Mouse (Mus musculus): Measurements from ENCODE around the gene Sumo3. TPM values are rescaled to one million over a fixed set of nuclear protein-coding genes. Genes with fewer than 3 reads are reported as not detected.
A peak's percentile ranks its signal among the peaks of the same experiment; 100 is the strongest.

Gene Sumo3
- polyA plus RNA-seq, 1 experiment from 2014 or later: 294 TPM

- no peak overlapping the region for H3K4me2 ChIP-seq (replicated peaks; ENCODE audit: low read depth, low read length)
- peaks cover 34% of the 10 kb centered on the region for H3K36me3 ChIP-seq (ENCODE audit: control insufficient read depth, insufficient read depth, low read length)
- no peak overlapping the region for H3K4me3 ChIP-seq (ENCODE audit: low read length)
- no peaks in the 10 kb centered on the region for H3K9me3 ChIP-seq (ENCODE audit: control insufficient read depth, low read length)
- peaks cover 12% of the 10 kb centered on the region; the same call in 1 of the 2 replicates for H3K4me1 ChIP-seq (ENCODE audit: control insufficient read depth, insufficient read depth, low read length)
- H3K27me3 ChIP-seq (ENCODE audit: control insufficient read depth, insufficient read depth, low read length): no peaks in the 10 kb centered on the region
- H3K9ac ChIP-seq (ENCODE audit: low read depth, low read length): no peak overlapping the region
- WGBS: 90% methylated on average over 3 of the region's 3 CpGs
- H3K27ac ChIP-seq (ENCODE audit: low read depth, low read length): no peak overlapping the region
- ATAC-seq (ENCODE audit: low FRiP score, low TSS enrichment): no peak
Measured at GRCm38 (mm10) chr10:77586637-77587036, 19.3 kb upstream of the Sumo3 start.

DNA sequence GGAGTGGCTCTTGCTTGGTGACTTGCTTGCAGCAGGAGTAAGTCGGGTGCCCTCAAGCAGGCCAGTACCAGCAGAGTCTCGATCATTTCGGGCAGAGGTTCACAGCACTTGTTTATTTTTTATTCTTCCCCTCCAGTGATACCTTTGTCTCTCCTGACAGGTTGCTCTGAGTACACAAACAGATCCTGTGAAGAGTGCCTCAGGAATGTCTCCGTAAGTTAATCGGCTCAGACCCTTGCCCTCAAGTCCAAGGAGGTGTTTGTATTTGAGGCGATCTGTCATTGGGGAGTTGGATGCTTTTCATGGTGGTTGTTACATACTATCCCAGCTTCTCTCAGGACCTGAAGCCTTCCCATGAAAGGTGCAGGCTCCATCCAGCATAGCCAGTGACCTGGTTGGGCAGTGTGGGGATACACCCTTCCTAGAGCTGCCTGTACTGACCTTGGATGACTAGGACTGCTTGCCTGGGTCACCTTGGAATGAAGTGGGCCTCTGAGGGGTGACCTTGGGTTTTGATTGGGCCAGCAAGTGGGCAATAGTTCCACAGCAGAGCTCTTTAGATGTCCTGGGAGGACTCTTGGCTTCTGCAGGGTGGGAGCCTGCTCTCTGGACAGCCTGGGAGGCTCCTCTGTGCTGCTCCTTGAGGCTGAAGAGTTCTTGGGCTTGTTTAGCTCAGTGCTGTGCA lies 18.7 kb upstream of the Sumo3 start:
- no peak for ATAC-seq (ENCODE audit: low FRiP score, low TSS enrichment)
- Histone ChIP-seq H3K4me2 (replicated peaks; ENCODE audit: low read depth, low read length) (no peak overlapping the region), H3K27ac (ENCODE audit: low read depth, low read length) (no peak overlapping the region), H3K27me3 (ENCODE audit: control insufficient read depth, insufficient read depth, low read length) (no peaks in the 10 kb centered on the region), H3K9me3 (ENCODE audit: control insufficient read depth, low read length) (no peaks in the 10 kb centered on the region), H3K4me1 (ENCODE audit: control insufficient read depth, insufficient read depth, low read length) (peaks cover 12% of the 10 kb centered on the region; the same call in 1 of the 2 replicates), H3K9ac (ENCODE audit: low read depth, low read length) (no peak overlapping the region), H3K4me3 (ENCODE audit: low read length) (no peak overlapping the region), H3K36me3 (ENCODE audit: control insufficient read depth, insufficient read depth, low read length) (peaks cover 38% of the 10 kb centered on the region)
- WGBS: 90% methylated on average over 6 of the region's 6 CpGs

GRCm38 (mm10) chr10:77588036-77588435 lies 17.9 kb upstream of the Sumo3 start:
- no peaks in the 10 kb centered on the region for H3K27me3 ChIP-seq (ENCODE audit: control insufficient read depth, insufficient read depth, low read length)
- peaks cover 7% of the 10 kb centered on the region; the same call in 1 of the 2 replicates for H3K4me1 ChIP-seq (ENCODE audit: control insufficient read depth, insufficient read depth, low read length)
- no peak overlapping the region for H3K4me3 ChIP-seq (ENCODE audit: low read length)
- H3K27ac ChIP-seq (ENCODE audit: low read depth, low read length): no peak overlapping the region
- ATAC-seq (ENCODE audit: low FRiP score, low TSS enrichment): no peak
- 92% methylated on average over 2 of the region's 2 CpGs for WGBS
- peaks cover 46% of the 10 kb centered on the region for H3K36me3 ChIP-seq (ENCODE audit: control insufficient read depth, insufficient read depth, low read length)
- no peak overlapping the region for H3K4me2 ChIP-seq (replicated peaks; ENCODE audit: low read depth, low read length)
- H3K9ac ChIP-seq (ENCODE audit: low read depth, low read length): no peak overlapping the region
- H3K9me3 ChIP-seq (ENCODE audit: control insufficient read depth, low read length): no peaks in the 10 kb centered on the region

DNA sequence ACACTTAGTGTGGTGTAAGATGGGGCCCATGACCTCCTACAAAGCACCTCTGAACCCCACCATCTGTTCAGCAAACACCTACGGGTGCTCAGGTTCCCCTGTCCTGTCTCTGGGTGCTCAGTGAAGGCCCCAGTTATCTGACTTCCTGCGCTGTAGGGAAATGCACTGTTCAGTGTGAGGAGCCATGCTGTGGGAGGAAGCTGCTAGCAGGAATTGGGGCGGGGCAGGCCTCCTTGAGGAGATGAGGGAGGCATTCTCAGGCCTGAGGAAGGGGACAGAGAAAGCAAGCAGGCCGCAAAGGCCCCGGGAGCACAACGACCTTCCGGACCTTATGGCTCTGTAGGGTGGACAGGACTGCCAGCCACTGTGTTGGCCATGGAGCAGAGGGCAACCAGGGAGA lies 16.8 kb upstream of the Sumo3 start:
- Histone ChIP-seq H3K4me2 (replicated peaks; ENCODE audit: low read depth, low read length) (no peak overlapping the region), H3K27me3 (ENCODE audit: control insufficient read depth, insufficient read depth, low read length) (no peaks in the 10 kb centered on the region), H3K4me1 (ENCODE audit: control insufficient read depth, insufficient read depth, low read length) (peaks cover 4% of the 10 kb centered on the region; the same call in 1 of the 2 replicates), H3K9ac (ENCODE audit: low read depth, low read length) (no peak overlapping the region), H3K27ac (ENCODE audit: low read depth, low read length) (no peak overlapping the region; the same call in 1 of the 2 replicates), H3K9me3 (ENCODE audit: control insufficient read depth, low read length) (no peaks in the 10 kb centered on the region), H3K36me3 (ENCODE audit: control insufficient read depth, insufficient read depth, low read length) (peaks cover 57% of the 10 kb centered on the region), H3K4me3 (ENCODE audit: low read length) (no peak overlapping the region)
- WGBS: 67% methylated on average over 7 of the region's 7 CpGs
- ATAC-seq (ENCODE audit: low FRiP score, low TSS enrichment): no peak

- Histone ChIP-seq H3K27ac (ENCODE audit: low read depth, low read length) (no peak overlapping the region), H3K27me3 (ENCODE audit: control insufficient read depth, insufficient read depth, low read length) (no peaks in the 10 kb centered on the region), H3K4me3 (ENCODE audit: low read length) (no peak overlapping the region), H3K4me1 (ENCODE audit: control insufficient read depth, insufficient read depth, low read length) (peaks cover 4% of the 10 kb centered on the region; the same call in 1 of the 2 replicates), H3K9me3 (ENCODE audit: control insufficient read depth, low read length) (no peaks in the 10 kb centered on the region), H3K4me2 (replicated peaks; ENCODE audit: low read depth, low read length) (no peak overlapping the region), H3K9ac (ENCODE audit: low read depth, low read length) (no peak overlapping the region), H3K36me3 (ENCODE audit: control insufficient read depth, insufficient read depth, low read length) (peaks cover 64% of the 10 kb centered on the region)
- peak; percentile 33; the same call in 1 of the 2 replicates for ATAC-seq (ENCODE audit: low FRiP score, low TSS enrichment)
- WGBS: 78% methylated on average over 8 of the region's 8 CpGs
Measured at GRCm38 (mm10) chr10:77589749-77590148, 16.1 kb upstream of the Sumo3 start.

DNA sequence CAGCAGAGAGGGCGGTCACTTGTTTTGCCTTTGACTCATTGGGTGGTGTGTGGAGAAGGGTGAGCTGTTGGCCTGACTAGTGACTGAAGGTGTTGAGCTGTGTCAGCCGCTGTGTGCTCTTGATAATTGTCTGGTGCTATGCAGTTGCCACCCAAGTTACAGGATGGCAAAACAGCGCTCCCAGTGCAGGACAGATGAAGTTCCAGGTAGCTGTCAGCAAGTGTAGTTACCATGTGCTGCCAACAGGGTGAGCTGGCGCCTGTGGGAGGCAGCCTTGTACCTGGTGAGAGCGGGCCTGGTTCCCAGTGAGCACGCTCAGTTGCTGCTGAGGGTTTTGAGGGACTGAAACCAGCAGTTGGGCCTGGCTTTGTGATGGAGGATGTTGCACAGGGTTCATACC lies 15.1 kb upstream of the Sumo3 start:
- 47% methylated on average over 6 of the region's 6 CpGs for WGBS
- Histone ChIP-seq H3K36me3 (ENCODE audit: control insufficient read depth, insufficient read depth, low read length) (peaks cover 73% of the 10 kb centered on the region), H3K4me3 (ENCODE audit: low read length) (no peak overlapping the region)

DNA sequence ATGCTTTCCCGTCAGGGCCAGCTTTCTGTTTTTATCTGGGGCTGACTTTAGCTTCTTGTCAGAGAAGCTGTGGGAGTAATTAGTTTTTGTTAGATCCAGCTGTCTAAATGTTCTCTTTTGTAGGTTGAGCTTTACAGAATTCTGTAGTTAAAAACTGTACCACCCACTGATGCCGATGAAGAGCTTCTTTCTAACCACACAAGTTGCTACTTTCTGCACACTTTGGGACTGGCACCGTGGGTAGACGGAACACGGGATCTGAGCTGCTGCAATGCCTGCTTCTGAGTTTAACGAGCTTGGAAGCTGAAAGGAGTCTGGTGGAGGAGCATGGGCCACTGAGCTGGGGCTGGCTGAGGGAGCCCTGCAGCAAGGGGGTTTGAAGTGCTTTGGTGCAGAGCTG lies 14.4 kb upstream of the Sumo3 start:
- Histone ChIP-seq H3K9me3 (ENCODE audit: control insufficient read depth, low read length) (no peaks in the 10 kb centered on the region), H3K4me2 (replicated peaks; ENCODE audit: low read depth, low read length) (no peak overlapping the region), H3K27ac (ENCODE audit: low read depth, low read length) (no peak overlapping the region), H3K4me1 (ENCODE audit: control insufficient read depth, insufficient read depth, low read length) (peaks cover 4% of the 10 kb centered on the region; the same call in 1 of the 2 replicates), H3K9ac (ENCODE audit: low read depth, low read length) (no peak overlapping the region), H3K4me3 (ENCODE audit: low read length) (no peak overlapping the region), H3K27me3 (ENCODE audit: control insufficient read depth, insufficient read depth, low read length) (no peaks in the 10 kb centered on the region), H3K36me3 (ENCODE audit: control insufficient read depth, insufficient read depth, low read length) (peaks cover 71% of the 10 kb centered on the region)
- no peak for ATAC-seq (ENCODE audit: low FRiP score, low TSS enrichment)
- 65% methylated on average over 6 of the region's 6 CpGs for WGBS

More for the DNA sequence above, 15.1 kb upstream of the Sumo3 start:
- H3K27ac ChIP-seq (ENCODE audit: low read depth, low read length): no peak overlapping the region; the same call in 1 of the 2 replicates
- peak; percentile 45 for ATAC-seq (ENCODE audit: low FRiP score, low TSS enrichment)
- H3K9me3 ChIP-seq (ENCODE audit: control insufficient read depth, low read length): no peaks in the 10 kb centered on the region
- H3K27me3 ChIP-seq (ENCODE audit: control insufficient read depth, insufficient read depth, low read length): no peaks in the 10 kb centered on the region
- peaks cover 4% of the 10 kb centered on the region; the same call in 1 of the 2 replicates for H3K4me1 ChIP-seq (ENCODE audit: control insufficient read depth, insufficient read depth, low read length)
- no peak overlapping the region for H3K9ac ChIP-seq (ENCODE audit: low read depth, low read length)
- H3K4me2 ChIP-seq (replicated peaks; ENCODE audit: low read depth, low read length): no peak overlapping the region

DNA sequence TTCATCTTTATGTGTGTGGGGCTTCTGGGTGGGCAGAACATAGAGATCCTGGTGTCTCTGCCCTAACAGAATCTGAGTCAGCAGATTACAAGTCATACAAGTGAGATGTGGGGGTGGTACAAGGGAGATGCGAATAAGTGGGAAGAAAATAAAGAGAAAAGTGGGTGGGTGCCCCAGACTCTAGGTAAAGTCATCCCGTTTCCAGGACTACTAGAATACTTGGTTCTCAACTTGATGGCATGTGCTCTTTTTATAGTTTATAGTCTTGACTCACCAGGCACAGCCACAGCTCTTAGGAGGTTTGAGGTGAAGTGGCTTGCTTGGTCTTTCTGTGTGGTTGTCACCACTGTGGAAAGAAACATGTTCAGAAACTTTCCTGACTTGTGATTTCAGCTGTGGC lies 9.8 kb upstream of the Sumo3 start:
- H3K9ac ChIP-seq (ENCODE audit: low read depth, low read length): no peak overlapping the region
- H3K4me1 ChIP-seq (ENCODE audit: control insufficient read depth, insufficient read depth, low read length): no peaks in the 10 kb centered on the region
- no peak overlapping the region for H3K27ac ChIP-seq (ENCODE audit: low read depth, low read length)
- H3K4me2 ChIP-seq (replicated peaks; ENCODE audit: low read depth, low read length): no peak overlapping the region
- 92% methylated on average over 2 of the region's 2 CpGs for WGBS
- no peaks in the 10 kb centered on the region for H3K27me3 ChIP-seq (ENCODE audit: control insufficient read depth, insufficient read depth, low read length)
- peaks cover 70% of the 10 kb centered on the region for H3K36me3 ChIP-seq (ENCODE audit: control insufficient read depth, insufficient read depth, low read length)
- H3K4me3 ChIP-seq (ENCODE audit: low read length): no peak overlapping the region
- no peak for ATAC-seq (ENCODE audit: low FRiP score, low TSS enrichment)
- H3K9me3 ChIP-seq (ENCODE audit: control insufficient read depth, low read length): no peaks in the 10 kb centered on the region

DNA sequence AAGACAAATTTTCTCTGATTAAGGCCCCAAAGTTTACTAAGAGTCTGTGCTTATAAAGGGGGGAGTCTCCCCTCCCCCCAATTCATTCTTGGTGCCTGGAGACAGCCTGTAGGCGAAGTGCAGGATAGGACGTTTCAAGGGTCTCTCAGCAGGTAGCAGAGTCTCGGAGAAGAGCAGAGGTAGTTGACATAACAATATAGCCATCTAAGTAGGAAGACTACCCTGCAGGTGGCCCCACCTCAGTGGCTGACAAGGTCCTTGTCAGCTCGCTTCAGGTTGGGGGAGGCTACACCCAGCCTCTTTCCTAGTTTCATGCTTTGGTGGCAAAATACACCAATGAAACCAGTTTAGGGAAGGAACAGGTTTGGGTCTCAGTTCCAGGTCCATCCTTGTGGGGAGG lies 2.9 kb upstream of the Sumo3 start:
- Histone ChIP-seq H3K4me1 (ENCODE audit: control insufficient read depth, insufficient read depth, low read length) (peaks cover 8% of the 10 kb centered on the region; the same call in 1 of the 2 replicates), H3K4me3 (ENCODE audit: low read length) (no peak overlapping the region), H3K9ac (ENCODE audit: low read depth, low read length) (no peak overlapping the region), H3K36me3 (ENCODE audit: control insufficient read depth, insufficient read depth, low read length) (peaks cover 13% of the 10 kb centered on the region), H3K27ac (ENCODE audit: low read depth, low read length) (no peak overlapping the region), H3K4me2 (replicated peaks; ENCODE audit: low read depth, low read length) (no peak overlapping the region), H3K27me3 (ENCODE audit: control insufficient read depth, insufficient read depth, low read length) (no peaks in the 10 kb centered on the region), H3K9me3 (ENCODE audit: control insufficient read depth, low read length) (no peaks in the 10 kb centered on the region)
- ATAC-seq (ENCODE audit: low FRiP score, low TSS enrichment): no peak
- WGBS: 60% methylated on average over 4 of the region's 4 CpGs
